Mouse (Mus musculus) WW6 (cell line): ENCODE results near the gene Mup8.
"Not testable (repeated sequence)": the region's sequence is repeated elsewhere in the genome, so short reads cannot be mapped to it uniquely, and the experiment has no call there.

Experiments
- DNase-seq: peaks from one replicate; pipeline ENCODE4 v3.0.0-alpha.2; 2013; ENCODE audit warnings: low read depth, low spot score

The Mup8 gene

DNA sequence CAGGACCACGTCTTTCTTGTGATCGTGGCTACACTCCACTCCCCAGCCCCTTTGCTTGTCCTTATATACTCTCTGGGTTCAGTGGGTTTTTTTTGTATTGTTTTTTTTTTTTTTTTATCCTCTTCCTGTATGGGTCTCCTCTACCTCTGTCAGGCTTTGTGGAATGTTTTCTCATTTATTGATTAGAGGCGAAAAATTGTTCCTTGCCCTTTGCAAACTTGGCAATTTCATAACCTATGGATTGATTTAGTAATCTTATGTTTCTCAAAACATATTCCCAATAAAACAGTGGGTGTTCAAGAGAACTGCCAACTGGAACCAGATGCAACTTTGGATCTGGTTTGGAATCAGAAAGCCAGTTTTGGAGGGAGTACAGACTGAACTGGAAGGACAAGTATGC lies at the start of gene Mup8:
TSS of gene Mup8 (minus strand) at position 101 of the 400 bp plus-strand sequence.
- DNase-seq: not testable (repeated sequence)

DNA sequence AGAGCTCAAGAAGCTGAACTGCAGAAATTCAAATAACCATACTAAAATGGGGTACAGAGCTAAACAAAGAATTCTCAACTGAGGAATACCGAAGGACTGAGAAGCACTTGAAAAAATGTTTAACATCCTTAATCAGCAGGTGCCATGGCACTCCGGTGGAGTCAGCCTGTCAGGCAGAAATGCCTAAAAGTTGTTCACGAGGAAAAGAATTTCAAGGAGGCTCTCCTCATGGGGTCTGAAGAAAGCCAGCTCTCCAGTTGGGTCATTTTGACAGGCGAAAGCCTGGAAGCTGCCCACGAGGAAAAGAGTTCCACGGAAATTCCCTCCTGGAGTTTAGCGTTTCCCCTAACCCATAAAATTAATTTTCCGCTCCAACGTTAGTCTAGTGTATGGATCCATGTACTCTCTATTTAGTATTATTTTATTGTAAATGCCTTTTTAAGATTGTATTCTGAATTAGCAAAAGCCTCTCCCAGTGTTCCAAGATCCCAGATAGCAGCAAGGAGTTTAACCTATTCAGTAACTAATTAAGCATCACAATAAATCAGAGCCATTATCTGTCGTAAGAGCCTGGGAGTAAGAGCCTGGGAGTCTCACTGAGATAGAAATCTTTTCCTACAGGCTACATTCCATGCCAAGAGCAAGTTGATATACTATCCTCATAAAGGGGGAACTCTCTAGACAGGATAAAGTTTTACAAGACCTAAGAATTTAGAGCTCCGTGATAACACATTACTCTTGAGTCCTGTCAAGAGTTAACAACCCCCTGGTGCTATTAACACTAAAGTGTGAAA lies 43.8 kb upstream of the Mup8 start:
- not testable (repeated sequence) for DNase-seq

DNA sequence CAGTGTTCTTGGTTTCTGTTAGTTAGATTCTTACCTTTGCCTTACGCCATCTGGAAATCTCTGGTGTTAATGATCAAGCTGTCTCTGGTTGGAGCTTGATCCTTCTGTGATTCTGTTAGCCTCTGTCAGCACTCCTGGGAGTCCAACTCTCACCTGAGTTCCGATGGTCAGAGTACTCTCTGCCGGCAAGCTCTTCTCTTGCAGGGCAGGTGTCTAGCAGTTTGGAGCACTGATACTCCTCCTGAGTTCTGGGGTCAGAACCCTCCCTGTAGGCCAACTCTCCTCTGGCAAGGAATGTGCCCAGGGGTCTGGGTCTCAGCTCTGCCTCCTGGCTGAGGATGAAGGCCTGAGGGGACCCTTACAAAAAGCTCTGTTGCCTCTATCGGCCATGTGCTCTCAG lies 40.3 kb upstream of the Mup8 start:
- DNase-seq: not testable (repeated sequence)
